Mouse (Mus musculus) bone marrow, adult 2 months (tissue): Measurements from ENCODE around the gene Olfr1360.

Experiments
- CTCF ChIP-seq: fragments of 200-500 bp; IDR thresholded peaks from 2 replicates; pipeline ENCODE4 v1.5.1; 2011; ENCODE audit warnings: low read length, control low read depth; ENCODE audit not compliant: control insufficient read depth, insufficient read depth
- POLR2A ChIP-seq: fragments of 200-500 bp; IDR thresholded peaks from 2 replicates; pipeline ENCODE4 v1.6.1; 2011; ENCODE audit warnings: low read depth, mild to moderate bottlenecking, control low read depth, low read length, borderline replicate concordance; ENCODE audit not compliant: control insufficient read depth

DNA sequence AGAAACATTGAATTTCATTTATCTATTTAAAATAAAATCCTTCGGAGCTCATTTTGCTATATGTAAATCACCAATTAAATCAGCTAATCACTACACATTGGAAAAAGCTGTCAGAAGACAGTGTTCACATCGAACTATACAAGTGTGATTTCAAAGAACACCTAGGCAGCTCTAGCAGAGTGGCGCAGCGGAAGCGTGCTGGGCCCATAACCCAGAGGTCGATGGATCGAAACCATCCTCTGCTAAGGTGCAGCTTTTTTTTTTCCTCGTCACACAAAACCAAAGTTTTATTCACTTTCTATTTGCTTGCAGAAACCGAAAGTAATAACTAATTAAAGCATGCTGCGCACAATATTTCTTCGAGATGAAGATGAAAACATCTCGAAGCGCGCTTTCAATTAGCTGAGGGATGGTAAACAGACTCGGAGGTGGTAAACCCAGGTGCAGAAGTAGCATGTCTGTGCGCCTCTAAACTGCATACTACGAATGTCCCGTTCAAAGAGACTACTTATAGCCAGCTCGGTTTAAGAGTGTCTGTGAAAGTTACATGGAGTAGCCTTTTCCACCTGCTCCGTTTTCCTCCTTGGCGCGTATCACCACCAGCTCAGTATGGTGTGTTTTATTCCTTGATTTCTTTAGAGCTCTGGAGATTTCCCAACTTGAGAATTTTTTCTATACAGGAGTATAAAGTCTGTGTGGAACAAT lies 33.8 kb upstream of the Olfr1360 start:
- TF ChIP-seq CTCF (no peak), POLR2A (no peak)
